Mouse (Mus musculus): Measurements from ENCODE around the gene Ypel5.

The Ypel5 gene

DNA sequence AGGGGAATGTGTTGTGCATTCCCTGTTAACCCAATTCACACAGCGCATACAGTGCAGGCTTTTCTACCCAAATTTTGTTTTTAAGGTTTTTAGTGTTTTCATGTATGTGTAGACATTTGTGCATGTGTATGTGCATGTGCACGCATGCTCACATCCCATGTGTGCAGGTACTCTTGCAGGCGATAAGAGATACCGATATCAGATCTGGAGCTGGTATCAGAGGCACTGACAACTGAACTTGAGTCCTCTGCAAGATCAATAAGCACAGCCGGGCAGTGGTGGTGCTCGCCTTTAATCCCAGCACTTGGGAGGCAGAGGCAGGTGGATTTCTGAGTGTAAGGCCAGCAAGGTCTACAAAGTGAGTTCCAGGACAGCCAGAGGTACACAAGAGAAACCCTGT lies 8.1 kb downstream of the Ypel5 start:
- no peak for DNase-seq (ENCODE audit: low spot score in 2 of 2)

DNA sequence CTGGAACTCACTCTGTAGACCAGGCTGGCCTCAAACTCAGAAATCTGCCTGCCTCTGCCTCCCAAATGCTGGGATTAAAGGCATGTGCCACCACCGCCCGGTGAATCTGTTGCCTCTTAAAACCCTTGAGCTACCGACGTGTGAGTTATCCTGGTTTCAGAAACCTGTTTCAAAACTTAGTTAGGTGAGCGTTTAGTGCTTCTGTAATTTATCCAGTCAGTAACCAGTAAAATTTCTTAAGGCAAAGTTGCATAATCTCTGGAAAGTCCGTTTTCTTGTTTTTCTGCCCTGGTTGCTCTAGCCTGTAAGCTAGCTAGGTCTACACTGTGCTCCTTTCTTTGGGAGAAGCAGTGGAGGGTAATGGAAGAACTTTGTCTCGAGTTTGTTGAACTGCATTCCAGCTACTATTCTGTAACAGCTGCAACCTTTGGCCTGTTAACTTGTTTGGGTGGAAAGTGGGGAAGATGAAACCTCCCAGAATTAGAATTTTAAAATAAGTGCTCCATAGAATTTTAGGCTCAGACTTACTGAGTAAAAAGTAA lies 8.8 kb downstream of the Ypel5 start:
- DNase-seq (ENCODE audit: low spot score in 2 of 2) = no peak

GRCm38 (mm10) chr17:72845521-72845920 lies 9.3 kb downstream of the Ypel5 start:
- no peak for DNase-seq (ENCODE audit: low spot score in 2 of 2)

GRCm38 (mm10) chr17:72855298-72855697 lies 19.0 kb downstream of the Ypel5 start:
- DNase-seq (ENCODE audit: low spot score in 2 of 2) = no peak

DNA sequence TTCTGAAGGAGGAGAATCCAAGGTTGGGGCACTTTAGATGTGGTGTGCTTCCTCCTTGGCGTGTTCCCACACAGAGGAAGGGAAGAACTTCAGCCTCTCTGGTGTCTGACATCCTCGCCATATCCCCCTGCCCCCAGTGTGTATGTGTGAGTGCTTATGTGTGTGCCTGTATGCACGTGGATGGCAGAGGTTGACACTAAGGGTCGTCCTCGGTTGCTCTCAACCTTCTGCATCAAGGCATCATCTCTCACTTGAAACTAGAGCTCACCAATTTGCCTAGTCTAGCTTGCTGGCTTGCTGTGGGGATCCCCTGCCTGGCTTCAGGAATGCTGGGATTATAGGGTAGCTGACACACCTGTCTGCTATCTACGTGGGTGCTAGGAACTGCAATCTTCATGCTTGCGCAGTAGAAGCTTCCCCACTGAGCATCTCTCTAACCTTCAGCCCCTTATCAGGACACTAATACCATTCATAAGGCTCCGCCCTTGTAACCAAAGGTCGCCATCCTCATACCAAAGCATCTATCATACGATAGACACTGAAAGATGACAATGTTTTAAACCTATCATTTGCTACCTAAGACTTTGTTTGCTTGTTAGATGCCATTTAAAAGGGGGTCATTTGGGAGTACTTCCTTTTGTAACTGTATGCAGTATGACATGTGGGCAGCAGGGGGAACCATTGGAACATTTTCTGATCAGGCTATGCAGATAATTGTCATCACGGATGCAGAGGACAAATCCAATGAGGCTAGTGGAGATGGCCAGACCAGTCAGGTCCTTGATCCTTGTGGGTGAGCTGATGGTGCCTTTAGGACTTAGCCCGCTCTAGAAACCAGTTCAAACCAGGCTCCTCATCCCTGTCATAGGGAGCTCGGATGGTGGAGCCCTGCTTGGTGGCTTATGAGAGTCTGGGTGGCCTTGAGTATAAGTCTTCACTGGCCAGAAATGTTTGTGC lies 21.7 kb downstream of the Ypel5 start:
- peak; percentile 49 to 81 for DNase-seq (ENCODE audit: low spot score in 2 of 2)

- no peak for DNase-seq (ENCODE audit: low spot score in 2 of 2)
These were observed 27.0 kb downstream of the Ypel5 start for GRCm38 (mm10) chr17:72863226-72863625.

GRCm38 (mm10) chr17:72866624-72867245 lies 30.5 kb downstream of the Ypel5 start:
- DNase-seq (ENCODE audit: low spot score in 2 of 2) = no peak

DNA sequence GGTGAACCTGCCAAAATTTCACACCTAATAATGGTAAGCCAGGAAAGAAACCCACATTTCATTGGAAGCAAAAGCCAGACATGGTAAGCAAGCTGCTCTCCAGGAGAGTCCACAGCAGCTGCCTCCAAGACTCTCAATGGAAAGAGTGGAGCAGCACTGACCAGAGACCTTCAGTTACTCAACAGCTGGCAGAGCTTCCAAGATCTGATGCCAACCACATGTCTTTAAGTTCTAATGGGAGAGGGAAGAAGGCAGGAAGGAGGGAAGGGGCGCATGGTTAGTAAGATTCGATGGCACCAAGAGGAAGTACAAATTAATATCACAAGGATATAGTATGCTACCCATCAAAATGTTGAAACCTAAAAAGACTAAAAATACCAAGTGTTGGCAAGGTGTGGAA lies 31.9 kb downstream of the Ypel5 start:
- DNase-seq (ENCODE audit: low spot score in 2 of 2) = no peak

GRCm38 (mm10) chr17:72878979-72879378 lies 42.7 kb downstream of the Ypel5 start:
- peak in 1 of 2 experiments; percentile 47 for DNase-seq (ENCODE audit: low spot score in 2 of 2)

- peak in 1 of 2 experiments; percentile 34 for DNase-seq (ENCODE audit: low spot score in 2 of 2)
These were observed 43.9 kb downstream of the Ypel5 start for GRCm38 (mm10) chr17:72880156-72880555.

DNA sequence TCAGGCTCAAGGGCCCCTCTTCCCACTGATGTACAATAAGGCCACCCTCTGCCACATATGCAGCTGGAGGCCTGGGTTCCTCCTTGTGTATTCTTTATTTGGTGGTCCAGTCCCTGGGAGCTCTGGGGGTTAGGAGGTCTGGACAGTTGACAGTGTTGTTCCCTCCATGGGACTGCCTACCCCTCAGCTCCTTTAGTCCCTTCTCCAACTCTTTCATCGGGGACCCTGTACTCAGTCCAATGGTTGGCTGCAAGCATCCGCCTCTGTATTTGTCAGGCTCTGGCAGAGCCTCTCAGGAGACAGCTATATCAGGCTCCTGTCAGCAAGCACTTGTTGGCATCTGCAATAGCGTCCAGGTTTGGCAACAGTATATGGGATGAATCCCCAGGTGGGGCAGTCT lies 44.8 kb downstream of the Ypel5 start:
- peak in 1 of 2 experiments; percentile 55 for DNase-seq (ENCODE audit: low spot score in 2 of 2)

GRCm38 (mm10) chr17:72881804-72882203 lies 45.6 kb downstream of the Ypel5 start:
- no peak for DNase-seq (ENCODE audit: low spot score in 2 of 2)

DNA sequence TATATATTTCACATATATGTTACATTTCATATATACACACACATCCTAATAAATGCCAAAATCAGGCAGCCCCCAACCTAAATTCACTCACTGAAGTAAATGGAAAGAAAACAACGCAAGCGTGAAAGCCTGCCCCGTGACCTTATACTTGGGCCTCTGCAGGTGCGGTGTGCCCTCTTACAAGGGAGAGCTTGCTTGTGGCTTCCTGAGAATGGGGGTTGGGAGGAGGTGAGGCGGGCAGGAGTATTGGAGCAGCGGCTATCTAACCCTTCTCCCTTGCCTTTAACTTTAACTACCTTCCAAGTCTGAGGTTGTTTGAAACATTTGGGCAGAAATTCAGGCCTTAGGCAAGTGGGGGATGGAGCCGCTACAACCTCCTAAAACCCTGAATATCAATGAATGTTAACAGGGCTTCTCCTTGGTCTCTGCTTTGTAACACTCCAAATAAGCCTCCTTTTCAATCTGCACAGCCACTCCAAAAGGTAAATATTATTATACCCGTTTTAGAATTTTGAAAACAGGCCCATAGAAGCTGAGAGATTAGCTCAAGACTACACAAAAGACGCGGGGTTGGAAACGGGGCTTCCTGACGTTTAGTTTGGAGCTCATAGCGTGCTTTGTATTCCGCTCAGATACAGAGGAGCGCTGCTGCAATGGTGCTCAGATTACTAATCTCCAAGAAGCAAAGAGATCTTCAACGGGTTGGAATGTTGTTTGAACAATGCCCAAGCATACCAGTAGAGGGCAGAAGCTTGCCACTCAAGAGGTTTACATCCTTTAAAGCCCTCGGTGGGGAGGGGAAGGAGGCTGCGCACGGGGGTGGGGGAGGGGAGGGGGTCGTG lies 53.5 kb downstream of the Ypel5 start:
- peak; percentile 44 to 71 for DNase-seq (ENCODE audit: low spot score in 2 of 2)

- DNase-seq (ENCODE audit: low spot score in 2 of 2) = peak in 1 of 2 experiments; percentile 49
These were observed 54.2 kb downstream of the Ypel5 start for GRCm38 (mm10) chr17:72890398-72890898.

- peak in 1 of 2 experiments; percentile 34 for DNase-seq (ENCODE audit: low spot score in 2 of 2)
These were observed 55.3 kb downstream of the Ypel5 start for GRCm38 (mm10) chr17:72891556-72891955.

- DNase-seq (ENCODE audit: low spot score in 2 of 2) = no peak
These were observed 59.3 kb downstream of the Ypel5 start for GRCm38 (mm10) chr17:72895506-72895905.

GRCm38 (mm10) chr17:72897076-72897475 lies 60.8 kb downstream of the Ypel5 start:
- DNase-seq (ENCODE audit: low spot score in 2 of 2) = peak in 1 of 2 experiments; percentile 31

GRCm38 (mm10) chr17:72897961-72898360 lies 61.7 kb downstream of the Ypel5 start:
- no peak for DNase-seq (ENCODE audit: low spot score in 2 of 2)

GRCm38 (mm10) chr17:72898775-72899174 lies 62.5 kb downstream of the Ypel5 start:
- peak in 1 of 2 experiments; percentile 38 for DNase-seq (ENCODE audit: low spot score in 2 of 2)
